Mouse (Mus musculus) retina, adult 2 months (tissue): ENCODE measurements around the gene Ap3m1.

Experiments
- DNase-seq: peaks from one replicate; pipeline ENCODE4 v3.0.0-alpha.2; 2012; ENCODE audit warnings: low read depth, low spot score

Gene Ap3m1

GRCm38 (mm10) chr14:21018977-21019376 lies 33.3 kb downstream of the Ap3m1 start:
- DNase-seq = peak; percentile 26

- no peak for DNase-seq
Observed at GRCm38 (mm10) chr14:21017871-21018270, 34.4 kb downstream of the Ap3m1 start.

GRCm38 (mm10) chr14:21013800-21014334 lies 38.4 kb downstream of the Ap3m1 start:
- DNase-seq = no peak

GRCm38 (mm10) chr14:20999617-21000016 lies 52.7 kb downstream of the Ap3m1 start:
- DNase-seq = no peak

GRCm38 (mm10) chr14:20997548-20997947 lies 54.8 kb downstream of the Ap3m1 start:
- DNase-seq = no peak

- no peak for DNase-seq
Observed at GRCm38 (mm10) chr14:20996361-20996760, 55.9 kb downstream of the Ap3m1 start.

- DNase-seq = no peak
Observed at GRCm38 (mm10) chr14:20995497-20995896, 56.8 kb downstream of the Ap3m1 start.

- DNase-seq = no peak
Observed at GRCm38 (mm10) chr14:20994475-20994874, 57.8 kb downstream of the Ap3m1 start.

- peak; percentile 23 for DNase-seq
Observed at GRCm38 (mm10) chr14:20993067-20993691, 59.1 kb downstream of the Ap3m1 start.

GRCm38 (mm10) chr14:20991492-20991891 lies 60.8 kb downstream of the Ap3m1 start:
- DNase-seq = no peak

- no peak for DNase-seq
Observed at GRCm38 (mm10) chr14:20985482-20985881, 66.8 kb downstream of the Ap3m1 start.

GRCm38 (mm10) chr14:20983832-20984231 lies 68.5 kb downstream of the Ap3m1 start:
- no peak for DNase-seq
